In genomic region chr1:173456139-173456754, GRCm38 (mm10) we compare ENCODE assay signal across 9 mouse cellular contexts. TPM values are rescaled to one million over a fixed set of nuclear protein-coding genes. Genes with fewer than 3 reads are reported as not detected.
DNase-seq lines count a peak whose midpoint lies in the region; ATAC-seq and TF ChIP-seq lines count a peak whose summit lies in the region.
"Had no signal": no experiment of that assay in that cellular context is flagged by ENCODE, and none has a peak within 500 bp of the region (broad histone marks: within the 10 kb centered on the region; RNA-seq: fewer than 3 reads in every experiment).

No protein-coding gene starts in this region.

- WGBS in kidney, adult 2 months, result 35% methylated on average over 7 of the region's 7 CpGs
- 45% methylated on average over 7 of the region's 7 CpGs for WGBS in bone marrow, adult 2 months
- WGBS in limb, embryonic 12.5 days, result 51% methylated on average over 7 of the region's 7 CpGs

- H3K9me3 ChIP-seq in limb, embryonic 12.5 days, result no peaks in the 10 kb centered on the region

- TF ChIP-seq CTCF in kidney, adult 2 months (conservative IDR thresholded peaks at IDR 0.05; ENCODE audit: insufficient read depth, insufficient read length, low read depth, low read length), result peak; percentile 32
- TF ChIP-seq CTCF in bone marrow, adult 2 months (IDR thresholded peaks at IDR 0.05; ENCODE audit: control insufficient read depth, insufficient read depth, low read length), result peak; percentile 51

- no peaks in the 10 kb centered on the region for H3K36me3 ChIP-seq in kidney, adult 2 months (ENCODE audit: control insufficient read depth, insufficient read depth, low read length)
- no peaks in the 10 kb centered on the region for H3K36me3 ChIP-seq in limb, embryonic 12.5 days

- H3K9ac ChIP-seq in limb, embryonic 12.5 days (replicated peaks), result no peak overlapping the region

- no peaks in the 10 kb centered on the region for H3K4me1 ChIP-seq in kidney, adult 2 months (ENCODE audit: control insufficient read depth, insufficient read depth, low read length)
- peaks cover 2% of the 10 kb centered on the region; the same call in 1 of the 2 replicates for H3K4me1 ChIP-seq in bone marrow, adult 2 months (ENCODE audit: control insufficient read depth, insufficient read depth, low read length)
- no peaks in the 10 kb centered on the region for H3K4me1 ChIP-seq in limb, embryonic 12.5 days (replicated peaks)

- ATAC-seq in granulocyte monocyte progenitor cell, adult 5-6 weeks (replicated peaks; ENCODE audit: poor library complexity, severe bottlenecking), result peak; percentile 58
- ATAC-seq in limb, embryonic 12.5 days (ENCODE audit: insufficient number of reproducible peaks, insufficient read depth, low FRiP score, low TSS enrichment, low read depth), result peak; percentile 59; the same call in 1 of the 2 replicates

- no peak overlapping the region for H3K4me3 ChIP-seq in kidney, adult 2 months (ENCODE audit: insufficient read depth, low read depth, low read length)
- no peak overlapping the region for H3K4me3 ChIP-seq in bone marrow, adult 2 months (replicated peaks; ENCODE audit: control insufficient read depth, low read depth, low read length)
- no peak overlapping the region for H3K4me3 ChIP-seq in limb, embryonic 12.5 days (replicated peaks)
- H3K4me3 ChIP-seq: erythroblast, embryonic 14.5 days had no signal

- DNase-seq in kidney, adult 2 months, result peak; percentile 55
- no peak for DNase-seq in kidney, adult 11 months
- DNase-seq in CD4-positive, CD25-positive, alpha-beta regulatory T cell, adult 2 months (ENCODE audit: low read depth, low spot score), result peak; percentile 83
- peak; percentile 85 for DNase-seq in retina, embryonic 14.5 days (ENCODE audit: low spot score)
- no peak for DNase-seq in adrenal gland, postnatal 36 days

- H3K27me3 ChIP-seq in kidney, adult 2 months (replicated peaks; ENCODE audit: control insufficient read depth, insufficient read depth, low read length), result no peaks in the 10 kb centered on the region
- no peaks in the 10 kb centered on the region for H3K27me3 ChIP-seq in limb, embryonic 12.5 days

- no peak overlapping the region for H3K4me2 ChIP-seq in limb, embryonic 12.5 days

- no peak overlapping the region for H3K27ac ChIP-seq in kidney, adult 2 months (ENCODE audit: insufficient read depth, low read depth, low read length)
- no peak overlapping the region for H3K27ac ChIP-seq in bone marrow, adult 2 months (ENCODE audit: control insufficient read depth, insufficient read depth, low read depth, low read length, poor library complexity)
- no peak overlapping the region for H3K27ac ChIP-seq in limb, embryonic 12.5 days

- TF ChIP-seq POLR2A in kidney, adult 2 months (IDR thresholded peaks at IDR 0.05; ENCODE audit: low read depth, low read length), result no peak
- no peak for TF ChIP-seq POLR2A in bone marrow, adult 2 months (IDR thresholded peaks at IDR 0.05; ENCODE audit: borderline replicate concordance, control insufficient read depth, low read depth, low read length)

RNA-seq across cellular contexts. Expression of gene Ifi206, which starts 34.6 kb away (rescaled TPM):
- 1.5 and 4.9 TPM in 2 replicates for polyA plus RNA-seq in kidney, adult 2 months (2012; rRNA removed)
- polyA plus RNA-seq in bone marrow, adult 2 months (2011; ENCODE audit: insufficient read depth, insufficient read length, low replicate concordance, missing spikeins), result 0.84 and 3.1 TPM in 2 replicates
- total RNA-seq in granulocyte monocyte progenitor cell, adult 5-6 weeks (2014; fragmentation: Nextera tagmentation), result not detected in 2 replicates
- 0.05 and 0.13 TPM in 2 replicates for total RNA-seq in granulocyte monocyte progenitor cell, adult 5-6 weeks (2017)
- not detected in 2 replicates for polyA plus RNA-seq in limb, embryonic 12.5 days (2016; fragmentation: Nextera tagmentation; extraction: Ambion mirVana)
- 1 to 10 TPM in 1 of 2 experiments, under 1 TPM in 1; 0.53 to 1.0 TPM for total RNA-seq in adrenal gland, postnatal 36 days (2021)
- polyA plus RNA-seq: erythroblast, embryonic 14.5 days had no signal

Comparison
In these comparisons a context has a peak if more than half of its experiments do, and no peak if none do; other contexts are left out.
1. DNase-seq: peak in kidney, adult 2 months (single experiment), CD4-positive, CD25-positive, alpha-beta regulatory T cell, adult 2 months (single experiment) and retina, embryonic 14.5 days (single experiment); none in kidney, adult 11 months (single experiment) and adrenal gland, postnatal 36 days (0 of 2).